Mouse (Mus musculus) lung, embryonic 14.5 days (tissue): ENCODE results near the gene Flt3. TPM values are rescaled to one million over a fixed set of nuclear protein-coding genes. Genes with fewer than 3 reads are reported as not detected.

Experiments used
- ATAC-seq: fragments of 200-750 bp; cut with Nextera tagmentation; 2 replicates; pipeline ENCODE4 v1.8.0; 2017; ENCODE audit warnings: mild to moderate bottlenecking, moderate TSS enrichment, moderate library complexity; ENCODE audit not compliant: insufficient read depth
- DNase-seq: peaks from one replicate; pipeline ENCODE4 v3.0.0-alpha.2; 2015
- H3K27ac ChIP-seq: fragments of 300-500 bp; sonication (generic); 2 replicates; pipeline ENCODE4 v1.5.1; 2014; ENCODE audit warnings: low read depth, mild to moderate bottlenecking, moderate library complexity
- H3K27me3 ChIP-seq: fragments of 300-500 bp; sonication (generic); 2 replicates; pipeline ENCODE4 v1.6.1; 2014; ENCODE audit warnings: low read length, control low read depth; ENCODE audit not compliant: insufficient read depth
- H3K36me3 ChIP-seq: fragments of 300-500 bp; sonication (generic); 2 replicates; pipeline ENCODE4 v1.6.1; 2014; ENCODE audit warnings: control low read depth; ENCODE audit not compliant: insufficient read depth
- H3K4me1 ChIP-seq: fragments of 300-500 bp; sonication (generic); 2 replicates; pipeline ENCODE4 v1.6.1; 2014; ENCODE audit warnings: antibody characterized with exemption, control low read depth; ENCODE audit not compliant: insufficient read depth
- H3K4me2 ChIP-seq: fragments of 300-500 bp; sonication (generic); 2 replicates; pipeline ENCODE4 v1.6.1; 2014; ENCODE audit warnings: mild to moderate bottlenecking
- H3K4me3 ChIP-seq: fragments of 300-500 bp; sonication (generic); 2 replicates; pipeline ENCODE4 v1.5.1; 2014; ENCODE audit warnings: low read depth, low read length
- H3K9ac ChIP-seq: fragments of 300-500 bp; sonication (generic); 2 replicates; pipeline ENCODE4 v1.6.1; 2014
- H3K9me3 ChIP-seq: fragments of 300-500 bp; sonication (generic); 2 replicates; pipeline ENCODE4 v1.6.1; 2016; ENCODE audit warnings: low read depth, low read length, control low read depth
- CTCF ChIP-seq: IDR thresholded peaks from 2 replicates; pipeline ENCODE4 v1.5.1; 2016; ENCODE audit warnings: antibody characterized with exemption, low read depth
- WGBS: fragments of 180-500 bp; shearing (Covaris S2); extraction: QIAGEN DNeasy Blood & Tissue Kit; methylation state at CpG from one replicate; pipeline ENCODE4 v1.1.7; 2014; 5-methylcytosine and 5-hydroxymethylcytosine counted together
- polyA plus RNA-seq: library from polyadenylated mRNA; unstranded; fragments of >200 nt; fragmentation: Nextera tagmentation; extraction: Ambion mirVana; gene quantifications from 2 replicates; pipeline ENCODE4 v1.2.1, GENCODE M21; 2014

Gene Flt3
- polyA plus RNA-seq, 1 experiment from 2014 or later: 0.07 TPM

- no peak for TF ChIP-seq CTCF
- H3K4me3 ChIP-seq: no peak overlapping the region
- no peak overlapping the region for H3K9ac ChIP-seq
- DNase-seq (no peak), ATAC-seq (no peak)
- no peaks in the 10 kb centered on the region for H3K27me3 ChIP-seq
- H3K9me3 ChIP-seq: no peaks in the 10 kb centered on the region
- 83% methylated on average over 6 of the region's 6 CpGs for WGBS
- no peaks in the 10 kb centered on the region for H3K36me3 ChIP-seq
- H3K4me1 ChIP-seq: no peaks in the 10 kb centered on the region
- H3K27ac ChIP-seq: no peak overlapping the region
- H3K4me2 ChIP-seq: no peak overlapping the region
Measured at GRCm38 (mm10) chr5:147410585-147410984, 10.3 kb upstream of the Flt3 start.

- Histone ChIP-seq H3K4me2 (0 out of 2 replicates have a peak overlapping the region, but pooled peaks have one; percentile 12), H3K4me3 (no peak overlapping the region)
Measured at GRCm38 (mm10) chr5:147408731-147409130, 8.4 kb upstream of the Flt3 start.

GRCm38 (mm10) chr5:147406135-147406534 is 5.8 kb upstream of the Flt3 start:
- no peak for ATAC-seq
- no peak for TF ChIP-seq CTCF
- Histone ChIP-seq H3K4me2 (no peak overlapping the region), H3K4me1 (no peaks in the 10 kb centered on the region), H3K9ac (no peak overlapping the region), H3K9me3 (no peaks in the 10 kb centered on the region), H3K27me3 (peaks cover 12% of the 10 kb centered on the region), H3K36me3 (no peaks in the 10 kb centered on the region), H3K27ac (no peak overlapping the region), H3K4me3 (no peak overlapping the region)
- 64% methylated on average over 5 of the region's 5 CpGs for WGBS
- DNase-seq: no peak

More at GRCm38 (mm10) chr5:147408731-147409130, 8.4 kb upstream of the Flt3 start:
- no peak for TF ChIP-seq CTCF
- 46% methylated on average over 29 of the region's 29 CpGs for WGBS
- Histone ChIP-seq H3K4me1 (no peaks in the 10 kb centered on the region), H3K27ac (no peak overlapping the region), H3K27me3 (no peaks in the 10 kb centered on the region), H3K9ac (no peak overlapping the region), H3K9me3 (no peaks in the 10 kb centered on the region), H3K36me3 (no peaks in the 10 kb centered on the region)
- DNase-seq (peak; percentile 18), ATAC-seq (no peak)

- no peak overlapping the region for H3K4me3 ChIP-seq
- no peaks in the 10 kb centered on the region for H3K9me3 ChIP-seq
- H3K4me2 ChIP-seq: no peak overlapping the region
- ATAC-seq (no peak), DNase-seq (peak; percentile 78)
- WGBS: 20% methylated on average over 5 of the region's 5 CpGs
- no peak overlapping the region for H3K9ac ChIP-seq
- no peaks in the 10 kb centered on the region for H3K36me3 ChIP-seq
- no peaks in the 10 kb centered on the region for H3K4me1 ChIP-seq
- peak; percentile 65 for TF ChIP-seq CTCF
- peaks cover 46% of the 10 kb centered on the region for H3K27me3 ChIP-seq
- no peak overlapping the region for H3K27ac ChIP-seq
Measured at GRCm38 (mm10) chr5:147402505-147402904, 2.2 kb upstream of the Flt3 start.

- no peak for DNase-seq
- H3K9ac ChIP-seq: no peak overlapping the region
- peaks cover 47% of the 10 kb centered on the region for H3K27me3 ChIP-seq
- no peak overlapping the region for H3K27ac ChIP-seq
- TF ChIP-seq CTCF: no peak
- no peaks in the 10 kb centered on the region for H3K36me3 ChIP-seq
- H3K4me2 ChIP-seq: peak overlapping the region; percentile 62; the same call in 1 of the 2 replicates
- no peak for ATAC-seq
- no peaks in the 10 kb centered on the region for H3K9me3 ChIP-seq
- no peaks in the 10 kb centered on the region for H3K4me1 ChIP-seq
- H3K4me3 ChIP-seq: no peak overlapping the region
- WGBS: 24% methylated on average over 11 of the region's 11 CpGs
Measured at GRCm38 (mm10) chr5:147401024-147401423, 735 bp upstream of the Flt3 start.

GRCm38 (mm10) chr5:147400505-147400979 is 253 bp upstream of the Flt3 start:
- WGBS: 2% methylated on average over 17 of the region's 17 CpGs
- H3K4me2 ChIP-seq: peak overlapping the region; percentile 62
- H3K9ac ChIP-seq: no peak overlapping the region
- no peaks in the 10 kb centered on the region for H3K9me3 ChIP-seq
- no peak overlapping the region for H3K27ac ChIP-seq
- TF ChIP-seq CTCF: no peak
- DNase-seq: no peak
- H3K27me3 ChIP-seq: peaks cover 47% of the 10 kb centered on the region
- no peaks in the 10 kb centered on the region for H3K4me1 ChIP-seq
- no peaks in the 10 kb centered on the region for H3K36me3 ChIP-seq
- 0 out of 2 replicates have a peak, but pooled peaks have one; percentile 3 for ATAC-seq
- H3K4me3 ChIP-seq: peak overlapping the region; percentile 36

GRCm38 (mm10) chr5:147395050-147395449 is 5.2 kb downstream of the Flt3 start:
- H3K4me1 ChIP-seq: no peaks in the 10 kb centered on the region
- no peaks in the 10 kb centered on the region for H3K36me3 ChIP-seq
- H3K4me3 ChIP-seq: no peak overlapping the region
- H3K9ac ChIP-seq: no peak overlapping the region
- H3K9me3 ChIP-seq: no peaks in the 10 kb centered on the region
- no peak for ATAC-seq
- no peak for TF ChIP-seq CTCF
- no peak overlapping the region for H3K4me2 ChIP-seq
- H3K27me3 ChIP-seq: peaks cover 25% of the 10 kb centered on the region
- no peak for DNase-seq
- 11% methylated on average over 1 of the region's 1 CpGs for WGBS
- no peak overlapping the region for H3K27ac ChIP-seq
